Mouse (Mus musculus): Measurements from ENCODE around the gene Gm9837. TPM values are rescaled to one million over a fixed set of nuclear protein-coding genes. Genes with fewer than 3 reads are reported as not detected.
"Not testable (repeated sequence)": the region's sequence is repeated elsewhere in the genome, so short reads cannot be mapped to it uniquely, and the experiment has no call there.

The Gm9837 gene
- polyA plus RNA-seq, 1 experiment from 2014 or later = not detected

DNA sequence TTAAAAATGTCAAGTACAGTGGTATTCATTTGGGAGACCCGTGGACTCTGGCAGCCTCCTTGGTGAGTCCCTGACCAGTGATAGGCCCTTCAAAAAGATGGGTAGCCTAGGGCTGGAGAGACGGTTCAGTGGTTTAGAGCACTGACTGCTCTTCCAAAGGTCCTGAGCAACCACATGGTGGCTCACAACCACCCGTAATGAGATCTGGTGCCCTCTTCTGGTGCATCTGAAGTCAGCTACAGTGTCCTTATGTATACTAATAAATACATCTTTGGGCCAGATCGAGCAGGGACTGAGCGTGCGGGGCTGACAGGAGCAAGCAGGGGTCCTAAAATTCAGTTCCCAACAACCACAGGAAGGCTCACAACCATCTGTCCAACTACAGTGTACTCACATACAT, 26.4 kb downstream of the Gm9837 start:
- no peaks in the 10 kb centered on the region for H3K9me3 ChIP-seq (replicated peaks)
- WGBS = 33% methylated on average over 6 of the region's 6 CpGs
- no peaks in the 10 kb centered on the region for H3K36me3 ChIP-seq
- H3K27ac ChIP-seq = no peak overlapping the region
- no peak for DNase-seq (ENCODE audit: low spot score)
- H3K27me3 ChIP-seq (ENCODE audit: low read depth, poor library complexity, severe bottlenecking) = no peaks in the 10 kb centered on the region
- H3K4me1 ChIP-seq = no peaks in the 10 kb centered on the region
- no peak overlapping the region for H3K4me3 ChIP-seq

GRCm38 (mm10) chr11:53441921-53442320, 28.4 kb downstream of the Gm9837 start:
- peak overlapping the region; percentile 31 for H3K27ac ChIP-seq
- H3K36me3 ChIP-seq = no peaks in the 10 kb centered on the region
- no peaks in the 10 kb centered on the region for H3K9me3 ChIP-seq (replicated peaks)
- WGBS = 59% methylated on average over 12 of the region's 12 CpGs
- H3K4me1 ChIP-seq = no peaks in the 10 kb centered on the region
- H3K4me3 ChIP-seq = no peak overlapping the region
- H3K27me3 ChIP-seq (ENCODE audit: low read depth, poor library complexity, severe bottlenecking) = no peaks in the 10 kb centered on the region
- no peak for DNase-seq (ENCODE audit: low spot score)

GRCm38 (mm10) chr11:53436338-53436737, 33.9 kb downstream of the Gm9837 start:
- H3K4me3 ChIP-seq = no peak overlapping the region
- H3K4me1 ChIP-seq = peaks cover 5% of the 10 kb centered on the region
- H3K36me3 ChIP-seq = no peaks in the 10 kb centered on the region
- 94% methylated on average over 6 of the region's 6 CpGs for WGBS
- no peaks in the 10 kb centered on the region for H3K9me3 ChIP-seq (replicated peaks)
- no peak for DNase-seq (ENCODE audit: low spot score)
- H3K27ac ChIP-seq = no peak overlapping the region
- no peaks in the 10 kb centered on the region for H3K27me3 ChIP-seq (ENCODE audit: low read depth, poor library complexity, severe bottlenecking)

DNA sequence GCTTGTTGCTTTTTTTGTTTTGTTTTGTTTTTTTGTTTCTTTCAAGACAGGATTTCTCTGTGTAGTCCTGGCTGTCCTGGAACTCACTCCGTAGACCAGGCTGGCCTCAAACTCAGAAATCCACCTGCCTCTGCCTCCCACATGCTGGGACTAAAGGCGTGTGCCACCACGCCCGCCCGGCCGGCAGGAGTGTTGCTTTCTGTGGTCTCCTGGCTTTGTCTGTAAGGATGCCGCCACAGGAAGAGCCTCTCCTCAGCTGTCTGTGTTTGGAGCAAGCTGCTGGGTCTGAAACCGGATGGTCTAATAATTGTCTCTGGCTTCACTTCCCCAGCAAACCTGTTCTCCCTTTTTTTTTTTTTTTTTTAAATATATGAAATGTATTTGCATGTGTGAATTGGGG, 34.8 kb downstream of the Gm9837 start:
- WGBS = 87% methylated on average over 8 of the region's 8 CpGs
- Histone ChIP-seq H3K27me3 (ENCODE audit: low read depth, poor library complexity, severe bottlenecking) (no peaks in the 10 kb centered on the region), H3K4me1 (peaks cover 6% of the 10 kb centered on the region), H3K9me3 (replicated peaks) (no peaks in the 10 kb centered on the region), H3K4me3 (no peak overlapping the region), H3K36me3 (no peaks in the 10 kb centered on the region), H3K27ac (no peak overlapping the region)
- no peak for DNase-seq (ENCODE audit: low spot score)

- no peak overlapping the region for H3K4me3 ChIP-seq
- H3K27me3 ChIP-seq (ENCODE audit: low read depth, poor library complexity, severe bottlenecking) = no peaks in the 10 kb centered on the region
- H3K9me3 ChIP-seq (replicated peaks) = no peaks in the 10 kb centered on the region
- H3K27ac ChIP-seq = no peak overlapping the region
- 67% methylated on average over 6 of the region's 6 CpGs for WGBS
- H3K4me1 ChIP-seq = peaks cover 14% of the 10 kb centered on the region
- DNase-seq (ENCODE audit: low spot score) = no peak
- H3K36me3 ChIP-seq = peaks cover 11% of the 10 kb centered on the region
Observed at GRCm38 (mm10) chr11:53433057-53433456, 37.2 kb downstream of the Gm9837 start.

- no peaks in the 10 kb centered on the region for H3K27me3 ChIP-seq (ENCODE audit: low read depth, poor library complexity, severe bottlenecking)
- H3K27ac ChIP-seq = peak overlapping the region; percentile 85
- H3K4me1 ChIP-seq = peaks cover 14% of the 10 kb centered on the region
- H3K4me3 ChIP-seq = peak overlapping the region; percentile 85
- no peaks in the 10 kb centered on the region for H3K9me3 ChIP-seq (replicated peaks)
- peaks cover 16% of the 10 kb centered on the region for H3K36me3 ChIP-seq
- peak; percentile 36 for DNase-seq (ENCODE audit: low spot score)
- 23% methylated on average over 9 of the region's 9 CpGs for WGBS
Observed at GRCm38 (mm10) chr11:53431347-53432056, 38.8 kb downstream of the Gm9837 start.

GRCm38 (mm10) chr11:53430670-53431346, 39.5 kb downstream of the Gm9837 start, which contains the start of the genes Uqcrq and Gdf9:
Uqcrq (minus strand) TSS chr11:53430831.
Gdf9 (plus strand) TSS chr11:53431023.
- peak within 1 kb of the TSS; percentile 85 for H3K4me3 ChIP-seq
- WGBS = under 1% methylated on average over 44 of the region's 44 CpGs
- H3K36me3 ChIP-seq = peaks cover 16% of the 10 kb centered on the region
- no peaks in the 10 kb centered on the region for H3K9me3 ChIP-seq (replicated peaks)
- no peaks in the 10 kb centered on the region for H3K27me3 ChIP-seq (ENCODE audit: low read depth, poor library complexity, severe bottlenecking)
- peak; percentile 91 for DNase-seq (ENCODE audit: low spot score)
- H3K27ac ChIP-seq = peak within 1 kb of the TSS; percentile 85
- peaks cover 14% of the 10 kb centered on the region for H3K4me1 ChIP-seq

DNA sequence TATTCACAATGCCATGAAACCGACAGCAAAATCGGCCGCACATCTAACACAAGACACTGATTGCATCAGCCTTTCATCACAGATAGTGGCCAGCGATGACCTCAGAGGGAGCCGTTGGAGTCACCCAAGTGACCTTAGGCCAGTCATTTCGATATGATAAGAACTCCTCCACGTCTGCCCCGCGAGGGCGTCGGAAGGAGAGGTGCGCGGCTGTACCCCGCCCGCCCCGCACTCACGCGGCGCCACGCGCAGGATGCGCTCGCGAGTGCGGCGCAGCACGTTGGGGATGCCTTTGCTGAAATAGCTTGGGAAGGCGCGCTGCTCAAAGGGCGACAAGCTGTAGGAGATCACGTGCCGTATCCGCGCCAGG, 40.0 kb downstream of the Gm9837 start:
- WGBS = under 1% methylated on average over 34 of the region's 34 CpGs
- H3K4me3 ChIP-seq = peak overlapping the region; percentile 85
- no peaks in the 10 kb centered on the region for H3K27me3 ChIP-seq (ENCODE audit: low read depth, poor library complexity, severe bottlenecking)
- H3K9me3 ChIP-seq (replicated peaks) = no peaks in the 10 kb centered on the region
- DNase-seq (ENCODE audit: low spot score) = no peak
- peaks cover 16% of the 10 kb centered on the region for H3K36me3 ChIP-seq
- peak overlapping the region; percentile 85 for H3K27ac ChIP-seq
- peaks cover 14% of the 10 kb centered on the region for H3K4me1 ChIP-seq

GRCm38 (mm10) chr11:53429182-53429581, 41.1 kb downstream of the Gm9837 start:
- no peak for DNase-seq (ENCODE audit: low spot score)
- H3K27me3 ChIP-seq (ENCODE audit: low read depth, poor library complexity, severe bottlenecking) = no peaks in the 10 kb centered on the region
- no peak overlapping the region for H3K27ac ChIP-seq
- no peaks in the 10 kb centered on the region for H3K9me3 ChIP-seq (replicated peaks)
- H3K36me3 ChIP-seq = peaks cover 16% of the 10 kb centered on the region
- H3K4me1 ChIP-seq = peaks cover 14% of the 10 kb centered on the region
- peak overlapping the region; percentile 85 for H3K4me3 ChIP-seq

- 96% methylated on average over 5 of the region's 5 CpGs for WGBS
- Histone ChIP-seq H3K4me1 (peaks cover 14% of the 10 kb centered on the region), H3K27ac (no peak overlapping the region), H3K36me3 (peaks cover 16% of the 10 kb centered on the region), H3K9me3 (replicated peaks) (no peaks in the 10 kb centered on the region), H3K27me3 (ENCODE audit: low read depth, poor library complexity, severe bottlenecking) (no peaks in the 10 kb centered on the region), H3K4me3 (no peak overlapping the region)
- DNase-seq (ENCODE audit: low spot score) = no peak
Observed at GRCm38 (mm10) chr11:53428716-53429057, 41.6 kb downstream of the Gm9837 start.

DNA sequence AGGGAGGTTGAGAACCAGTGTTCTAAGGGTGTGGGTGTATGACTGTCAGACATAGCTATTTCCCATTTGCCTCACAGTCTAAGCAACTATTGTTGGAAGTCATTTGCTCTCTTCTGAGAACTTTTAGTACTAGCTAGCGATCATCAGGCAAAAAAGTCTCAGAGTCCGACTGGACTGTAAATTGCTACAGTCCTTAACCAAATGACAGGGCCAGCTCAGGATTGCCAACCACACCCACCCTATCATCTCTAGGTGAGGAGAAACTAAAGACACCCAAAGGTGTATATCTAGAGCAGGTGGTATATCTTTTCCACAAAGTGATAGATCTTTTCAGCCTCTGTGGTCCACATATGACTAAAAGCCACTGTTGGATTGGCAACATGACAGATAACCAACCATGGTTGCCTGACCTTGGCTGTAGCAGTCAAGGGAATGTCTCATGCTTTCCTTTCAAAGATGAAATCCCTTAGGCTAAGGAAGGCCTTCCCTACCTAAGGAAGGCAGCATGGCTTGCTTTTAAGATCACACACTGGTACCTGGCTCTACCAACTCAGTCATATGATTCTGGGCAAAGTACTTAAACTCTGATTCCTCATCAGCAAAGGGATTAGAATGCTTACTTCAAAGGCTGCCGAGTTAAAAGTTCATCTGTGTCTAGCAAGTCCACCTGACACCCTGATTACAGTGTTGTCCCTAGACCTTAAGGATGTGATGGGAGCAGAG, 42.1 kb downstream of the Gm9837 start:
- Histone ChIP-seq H3K27ac (no peak overlapping the region), H3K27me3 (ENCODE audit: low read depth, poor library complexity, severe bottlenecking) (no peaks in the 10 kb centered on the region), H3K9me3 (replicated peaks) (no peaks in the 10 kb centered on the region), H3K4me3 (no peak overlapping the region), H3K36me3 (peaks cover 16% of the 10 kb centered on the region), H3K4me1 (peaks cover 14% of the 10 kb centered on the region)
- WGBS = 94% methylated on average over 3 of the region's 3 CpGs
- DNase-seq (ENCODE audit: low spot score) = no peak

DNA sequence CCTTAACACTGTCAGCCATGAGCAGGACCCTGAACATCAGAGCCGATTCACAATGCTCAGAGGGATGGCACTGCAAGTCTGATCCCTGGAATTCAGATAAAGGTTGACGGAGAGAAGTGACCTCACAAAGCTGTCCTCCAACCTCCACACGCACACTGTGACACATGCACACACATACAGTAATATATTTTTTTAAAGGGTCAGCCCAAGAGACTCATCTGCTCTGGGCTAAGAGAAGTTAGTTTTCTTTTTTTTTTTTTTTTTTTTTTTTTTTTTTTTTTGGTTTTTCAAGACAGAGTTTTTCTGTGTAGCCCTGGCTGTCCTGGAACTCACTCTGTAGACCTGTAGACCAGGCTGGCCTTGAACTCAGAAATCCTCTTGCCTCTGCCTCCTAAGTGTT, 43.4 kb downstream of the Gm9837 start:
- H3K9me3 ChIP-seq (replicated peaks); H3K4me3 ChIP-seq; H3K27me3 ChIP-seq (ENCODE audit: low read depth, poor library complexity, severe bottlenecking); DNase-seq (ENCODE audit: low spot score); H3K27ac ChIP-seq: not testable (repeated sequence)
- WGBS = 86% methylated on average over 3 of the region's 3 CpGs
- peaks cover 16% of the 10 kb centered on the region for H3K36me3 ChIP-seq
- peaks cover 14% of the 10 kb centered on the region for H3K4me1 ChIP-seq

- H3K27me3 ChIP-seq (ENCODE audit: low read depth, poor library complexity, severe bottlenecking) = no peaks in the 10 kb centered on the region
- peaks cover 26% of the 10 kb centered on the region for H3K36me3 ChIP-seq
- 79% methylated on average over 6 of the region's 6 CpGs for WGBS
- no peak for DNase-seq (ENCODE audit: low spot score)
- H3K9me3 ChIP-seq (replicated peaks) = no peaks in the 10 kb centered on the region
- H3K4me3 ChIP-seq = no peak overlapping the region
- no peak overlapping the region for H3K27ac ChIP-seq
- H3K4me1 ChIP-seq = peaks cover 8% of the 10 kb centered on the region
Observed at GRCm38 (mm10) chr11:53425711-53426255, 44.5 kb downstream of the Gm9837 start.

Measured in limb, embryonic 10.5 days (tissue).